Mouse (Mus musculus) frontal cortex, adult 2 months (tissue): ENCODE results near the gene Ctr9. TPM values are rescaled to one million over a fixed set of nuclear protein-coding genes. Genes with fewer than 3 reads are reported as not detected.

Experiments used
- DNase-seq, 2 experiments: peaks; one replicate each; pipeline ENCODE4 v3.0.0; 2022; ENCODE audit warnings: low spot score in 1 of 2; ENCODE audit errors: extremely low spot score in 1 of 2
- polyA plus RNA-seq: library from polyadenylated mRNA; depleted of rRNA; stranded (reverse); fragments of >200 nt; gene quantifications from 2 replicates; pipeline ENCODE4 v1.2.3, GENCODE M21; 2012

The Ctr9 gene
- polyA plus RNA-seq, 1 experiment: 35.5 TPM

- no peak for DNase-seq
Observed at GRCm38 (mm10) chr7:111024912-111025311, 3.8 kb upstream of the Ctr9 start.

DNA sequence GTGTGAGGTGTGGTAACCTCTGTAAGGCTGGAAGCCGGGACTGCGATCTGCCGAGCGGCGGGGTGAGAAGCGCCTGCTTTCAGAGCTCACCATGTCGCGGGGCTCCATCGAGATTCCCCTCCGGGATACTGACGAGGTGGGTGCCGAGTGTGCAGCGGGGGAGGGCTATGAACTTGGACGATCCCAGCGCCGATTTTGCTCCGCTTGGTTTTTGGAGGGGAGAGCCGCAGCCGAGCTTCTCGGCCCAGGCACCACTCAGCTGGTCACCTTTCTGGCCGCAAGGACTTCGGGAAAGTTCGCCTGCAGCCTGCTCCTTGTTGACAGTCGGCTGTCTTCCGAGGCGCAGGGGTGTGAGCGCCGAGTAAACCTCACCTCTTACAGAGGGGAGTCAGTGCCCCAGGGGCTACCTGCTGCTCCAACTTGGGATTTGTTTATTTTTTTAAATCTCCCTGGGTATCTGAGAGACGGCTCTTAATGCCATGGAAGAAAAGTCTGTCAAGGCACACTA lies 349 bp downstream of the Ctr9 start:
- no peak for DNase-seq

DNA sequence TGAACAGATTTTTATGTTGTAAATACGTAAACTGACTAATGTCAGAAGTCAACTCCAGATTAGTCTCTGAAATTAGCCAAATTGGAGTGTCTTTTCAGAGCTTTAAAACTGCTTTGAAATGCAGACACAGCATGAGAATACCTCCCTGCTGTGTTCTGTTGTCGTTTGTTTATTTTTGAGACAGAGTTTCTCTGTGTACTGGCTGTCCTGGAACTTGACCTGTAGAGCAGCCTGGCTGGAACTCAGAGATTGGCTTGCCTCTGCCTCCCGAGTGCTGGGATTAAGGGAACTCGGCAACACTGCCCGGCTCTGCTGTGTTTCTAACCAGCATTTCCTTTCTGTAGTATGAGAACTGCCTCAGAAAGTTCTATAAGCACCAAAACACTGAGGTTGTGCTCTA lies 20.2 kb downstream of the Ctr9 start:
- no peak for DNase-seq

DNA sequence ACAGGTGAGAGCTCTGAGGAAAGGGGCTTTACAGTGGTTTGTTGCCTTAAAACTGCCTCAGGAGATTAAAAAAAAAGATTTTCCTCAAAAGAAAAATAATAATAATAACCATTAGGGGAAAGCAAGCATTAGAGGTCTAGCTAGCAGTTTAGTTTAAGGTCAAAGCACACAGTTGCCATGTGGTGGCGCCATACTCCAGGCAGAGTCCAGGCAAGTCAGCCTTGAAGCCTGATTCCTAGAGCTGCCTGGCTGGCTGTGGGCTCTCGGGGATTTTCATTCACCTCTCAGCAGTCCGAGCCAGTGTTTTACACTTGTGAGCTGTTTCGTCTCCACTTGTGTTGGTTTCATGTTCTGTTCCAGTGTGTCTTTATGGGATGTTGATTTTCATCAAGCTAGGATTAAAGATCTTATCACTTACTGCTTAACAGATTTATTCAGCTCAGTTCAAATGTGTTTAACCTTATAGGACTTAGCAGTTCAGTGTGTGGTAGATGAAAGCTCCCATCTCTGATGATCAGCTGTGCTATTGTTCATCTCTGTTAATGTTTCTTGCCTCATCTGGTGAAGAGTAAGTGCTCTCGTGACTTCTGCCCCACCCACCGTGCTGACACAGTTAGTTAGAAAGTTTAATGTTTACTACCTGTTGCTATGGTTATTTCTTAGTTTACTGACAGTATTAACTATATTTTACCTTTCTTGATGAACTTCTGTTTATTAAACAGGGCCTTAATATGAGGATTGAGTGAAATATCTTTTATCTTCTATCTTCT lies 21.1 kb downstream of the Ctr9 start:
- DNase-seq: peak; percentile 26 to 68

- no peak for DNase-seq
Observed at GRCm38 (mm10) chr7:111055221-111055620, 26.5 kb downstream of the Ctr9 start.

GRCm38 (mm10) chr7:111055984-111056657 lies 27.4 kb downstream of the Ctr9 start:
- DNase-seq: no peak

- no peak for DNase-seq
Observed at GRCm38 (mm10) chr7:111059527-111059926, 30.8 kb downstream of the Ctr9 start.

- no peak for DNase-seq
Observed at GRCm38 (mm10) chr7:111062971-111063370, 34.2 kb downstream of the Ctr9 start.

- DNase-seq: no peak
Observed at GRCm38 (mm10) chr7:111068181-111068580, 39.4 kb downstream of the Ctr9 start.

DNA sequence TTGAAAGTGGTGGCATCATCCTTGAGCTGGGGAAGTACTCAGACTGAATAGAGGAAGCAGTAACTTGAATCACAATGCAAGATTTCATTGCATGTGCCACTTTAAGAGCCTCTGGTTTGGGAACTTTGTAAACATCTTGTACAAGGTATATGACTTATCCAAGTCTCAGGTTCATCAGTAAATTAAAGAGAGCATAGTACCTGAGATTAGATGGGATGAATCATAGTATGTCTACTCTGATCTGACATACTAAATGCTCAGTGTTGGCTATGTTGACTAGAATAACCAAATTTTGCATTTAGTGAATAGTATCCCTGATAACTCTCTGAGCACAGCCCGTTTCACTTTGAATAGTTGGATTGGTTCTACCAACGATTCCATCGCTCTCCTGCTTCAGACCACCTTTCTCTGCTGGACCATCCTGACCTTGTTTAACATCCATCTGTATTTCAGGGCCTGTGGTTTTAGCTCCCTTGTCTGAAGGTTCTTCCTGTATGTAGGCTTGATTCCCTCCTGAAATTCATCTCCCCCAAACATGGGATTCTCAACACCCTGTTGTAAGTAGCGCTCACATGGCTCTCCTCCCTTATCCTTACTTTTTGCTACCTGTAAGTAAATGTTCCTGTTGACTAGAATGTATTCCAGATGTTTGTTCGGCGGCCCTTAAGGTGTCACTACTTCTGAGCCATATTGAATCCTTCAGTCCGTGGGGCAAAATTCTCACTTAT lies 40.9 kb downstream of the Ctr9 start:
- no peak for DNase-seq

DNA sequence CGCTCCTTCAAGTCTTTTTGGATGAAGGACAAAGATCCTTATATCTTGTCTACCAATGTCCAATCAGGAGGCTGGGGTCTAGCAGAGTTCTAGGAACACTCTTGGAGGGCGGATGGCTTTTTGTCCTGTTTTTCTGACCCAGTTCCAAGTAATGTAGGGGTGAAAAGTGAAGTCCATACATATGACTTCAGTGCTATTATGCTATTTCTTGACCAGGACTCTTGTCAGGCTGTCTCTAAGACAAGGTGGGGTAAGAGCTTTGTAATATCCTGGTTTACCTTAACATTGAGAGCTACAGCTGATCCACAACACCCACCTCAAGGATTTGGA lies 41.4 kb downstream of the Ctr9 start:
- DNase-seq: no peak

DNA sequence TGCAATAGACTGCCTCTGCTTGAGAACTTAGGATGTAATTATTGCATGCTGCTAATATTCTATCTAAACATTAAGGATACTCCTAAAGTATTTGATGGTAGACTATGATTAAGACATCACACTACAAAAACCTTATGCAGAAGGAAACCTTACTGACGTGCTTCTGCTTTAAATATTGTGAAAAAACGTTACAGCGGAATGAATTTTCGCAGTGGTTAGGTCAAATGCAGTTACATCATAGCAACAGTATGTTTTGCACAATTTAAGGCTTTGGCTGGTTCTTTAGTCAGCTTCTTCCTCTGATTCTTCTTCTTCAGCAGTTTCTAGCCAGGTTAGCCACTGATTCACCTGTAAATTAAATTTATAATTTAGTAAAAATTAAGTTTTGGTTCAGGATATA lies 43.7 kb downstream of the Ctr9 start:
- no peak for DNase-seq

GRCm38 (mm10) chr7:111075288-111075687 lies 46.5 kb downstream of the Ctr9 start:
- no peak for DNase-seq

DNA sequence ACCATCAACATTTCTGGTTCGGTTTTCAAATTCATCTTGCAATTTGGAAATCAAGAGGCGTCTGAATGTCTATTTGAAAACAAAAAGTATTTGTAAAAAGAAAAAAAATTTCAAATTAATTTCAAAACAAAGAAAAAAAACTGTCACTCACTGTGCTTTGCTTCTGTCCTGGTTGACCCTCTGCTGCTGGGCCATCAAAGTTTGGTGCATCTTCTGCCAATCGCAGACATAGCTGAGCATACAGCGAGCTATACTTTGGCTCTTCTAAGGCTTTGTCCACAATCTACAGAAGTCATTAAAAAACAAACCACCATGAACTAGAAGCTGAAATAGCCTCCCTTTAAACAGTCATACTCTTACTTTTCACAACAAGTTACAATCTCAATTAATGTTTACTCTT lies 49.5 kb downstream of the Ctr9 start:
- no peak for DNase-seq

DNA sequence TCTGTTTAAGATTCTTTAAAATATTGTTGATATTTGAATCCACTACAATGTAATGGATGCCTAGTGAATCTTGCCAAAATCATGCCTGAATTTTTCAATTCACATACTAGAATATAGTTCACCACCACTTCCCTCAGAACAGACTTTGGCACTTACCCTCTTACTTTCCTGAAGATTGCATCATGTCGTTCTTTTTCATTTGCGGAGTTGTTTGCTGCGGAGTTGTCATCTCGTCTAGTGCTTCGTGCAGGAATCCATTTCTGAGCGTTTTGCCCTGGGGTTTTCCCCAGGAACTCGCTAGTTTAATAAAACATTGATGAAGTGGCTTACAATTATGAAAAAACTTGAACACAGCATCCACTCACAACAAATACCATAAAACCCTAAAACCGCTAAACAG lies 51.3 kb downstream of the Ctr9 start:
- no peak for DNase-seq

GRCm38 (mm10) chr7:111080876-111081275 lies 52.1 kb downstream of the Ctr9 start:
- no peak for DNase-seq

- DNase-seq: peak; percentile 58 to 79
Observed at GRCm38 (mm10) chr7:111082043-111082821, 53.5 kb downstream of the Ctr9 start.

DNA sequence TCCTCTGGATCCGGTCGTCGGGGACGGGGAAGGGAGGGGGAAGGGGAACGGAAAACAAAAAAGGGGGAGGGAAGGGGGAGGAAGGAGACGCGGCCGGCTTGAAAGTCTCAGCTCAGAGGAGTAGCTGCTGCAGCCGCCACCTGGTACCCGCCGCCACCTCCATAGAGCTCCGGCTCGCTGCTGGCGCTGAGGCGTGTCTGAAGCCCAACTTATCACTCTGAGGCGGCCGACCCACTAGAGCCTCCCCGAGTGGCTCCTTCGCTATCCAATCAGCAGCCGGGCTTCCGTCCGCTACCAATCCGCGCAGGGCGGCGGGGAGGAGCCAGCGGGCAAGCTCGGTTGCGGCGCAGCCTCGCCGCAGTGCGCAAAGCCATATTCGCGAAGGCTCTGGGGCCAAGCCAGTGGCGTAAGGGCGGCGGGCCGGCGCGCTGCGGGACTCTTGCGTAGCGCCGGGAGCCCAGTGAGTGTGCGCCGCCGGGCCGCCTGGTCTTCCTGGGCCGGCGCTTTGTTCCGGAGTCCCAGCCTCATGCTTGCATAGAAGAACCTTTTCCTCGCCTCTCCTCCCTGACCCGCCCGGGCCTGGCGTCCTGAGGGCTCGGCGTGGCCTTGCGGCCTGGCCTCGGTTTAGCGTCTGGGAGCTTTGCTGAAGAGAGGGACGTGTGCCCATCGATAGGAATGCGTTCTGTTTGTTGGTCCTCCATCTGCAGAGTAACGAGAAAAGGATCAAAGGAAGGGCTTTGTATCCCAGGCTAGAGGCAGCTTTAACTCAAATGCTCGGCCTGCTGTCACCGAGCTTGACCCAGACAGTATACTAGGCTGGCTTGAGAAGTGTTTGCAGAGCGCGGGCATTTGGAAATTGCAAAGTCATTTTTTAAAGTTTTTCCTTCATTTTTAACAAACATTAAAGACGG lies 54.3 kb downstream of the Ctr9 start, which contains the start of gene Eif4g2:
Gene Eif4g2 (minus strand): TSS at position 209 of the 911 bp plus-strand sequence.
- DNase-seq: peak; percentile 98 to 99

DNA sequence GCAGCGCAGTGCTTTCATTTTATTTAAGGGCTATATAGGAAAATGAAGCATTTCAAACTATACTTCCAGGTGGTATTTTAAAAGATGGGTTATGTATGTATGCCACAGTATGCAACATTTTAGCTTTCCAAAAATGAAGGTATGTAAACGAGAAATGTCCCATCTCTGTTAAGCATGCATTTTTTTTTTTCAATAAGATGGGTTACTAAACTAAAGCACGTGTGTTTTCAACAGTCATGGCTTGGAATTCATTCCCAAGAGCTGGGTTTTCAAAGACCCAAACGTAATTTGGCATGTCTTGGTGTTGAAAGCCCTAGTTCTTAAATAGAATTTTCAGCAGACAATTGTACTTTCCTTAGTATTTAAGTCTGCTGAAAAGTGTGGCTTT lies 55.0 kb downstream of the Ctr9 start:
- DNase-seq: no peak

GRCm38 (mm10) chr7:111084443-111084842 lies 55.7 kb downstream of the Ctr9 start:
- no peak for DNase-seq
